Mouse (Mus musculus) liver, postnatal 0 days (tissue): ENCODE measurements around the gene Hdhd3.

ENCODE experiments used
- CTCF ChIP-seq: sonication (generic); IDR thresholded peaks from 2 replicates; pipeline ENCODE4 v1.5.1; 2016; ENCODE audit warnings: antibody characterized with exemption, low read depth
- EP300 ChIP-seq: IDR thresholded peaks from 2 replicates; pipeline ENCODE4 v1.6.1; 2016; ENCODE audit warnings: antibody characterized with exemption, low read depth, mild to moderate bottlenecking

DNA sequence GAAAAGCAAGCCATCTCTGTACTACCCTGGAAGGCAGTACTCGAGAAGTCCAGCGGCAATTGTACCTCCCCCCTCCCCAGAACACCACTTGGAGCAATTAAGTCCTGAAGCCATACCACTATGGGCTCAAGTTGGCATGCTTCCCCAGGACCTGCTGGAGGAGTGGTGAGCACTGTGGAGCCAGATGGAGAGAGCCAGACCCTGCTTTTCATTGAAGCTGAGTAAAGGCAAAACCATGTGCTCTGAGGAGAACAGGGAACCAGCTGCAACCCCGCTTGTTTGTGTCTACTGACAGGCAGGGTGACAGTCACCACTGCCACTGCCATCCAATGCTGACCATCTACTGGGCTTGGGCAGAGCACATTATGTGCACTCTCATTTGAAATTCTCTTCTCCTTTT lies 38.5 kb upstream of the Hdhd3 start:
- TF ChIP-seq CTCF, result no peak
- TF ChIP-seq EP300, result no peak
